Mouse (Mus musculus) cerebellum, adult (tissue): ENCODE measurements around the gene Lrrc4c.

ENCODE experiments used
- ATAC-seq: cut with Nextera tagmentation; 2 replicates; pipeline ENCODE4 v1.9.2; 2017; ENCODE audit warnings: mild to moderate bottlenecking, moderate library complexity, mixed read lengths; ENCODE audit not compliant: insufficient number of reproducible peaks, low FRiP score, low TSS enrichment

The Lrrc4c gene

DNA sequence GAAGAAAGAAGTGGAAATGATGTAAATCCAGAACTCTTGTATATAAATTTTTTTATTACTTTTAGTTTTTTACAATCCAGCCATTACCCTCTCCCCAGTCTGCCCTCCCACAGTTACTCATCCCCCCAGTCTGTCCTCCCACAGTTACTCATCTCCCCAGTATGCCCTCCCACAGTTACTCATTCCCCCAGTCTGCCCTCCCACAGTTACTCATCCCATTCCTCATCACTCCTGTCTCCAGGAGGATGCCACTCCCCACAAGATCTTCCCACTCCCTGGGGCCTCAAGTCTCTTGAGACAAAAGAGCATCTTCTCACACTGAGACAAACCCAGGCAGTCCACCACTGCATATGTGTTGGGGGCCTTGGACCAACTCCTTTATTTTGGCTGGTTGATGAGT lies 1119.8 kb downstream of the Lrrc4c start:
- ATAC-seq, result no peak

DNA sequence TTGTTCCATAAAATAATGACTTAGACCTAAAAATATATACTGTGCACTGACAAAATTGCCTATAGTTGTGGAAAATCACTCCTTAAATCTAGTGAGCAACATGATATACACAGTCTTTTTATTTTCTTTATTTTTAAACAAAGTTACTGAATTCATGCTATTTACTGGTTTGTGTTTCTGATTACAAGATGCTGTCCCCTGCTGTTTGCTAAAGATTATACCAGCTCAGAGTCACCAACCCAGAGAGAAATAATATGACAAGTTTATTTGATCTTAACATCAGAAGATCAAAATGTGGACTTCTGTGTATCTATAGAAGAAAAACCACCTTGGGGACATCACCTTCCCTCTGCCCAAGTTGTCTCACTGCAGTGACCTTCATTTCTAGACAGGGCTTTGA lies 1145.6 kb downstream of the Lrrc4c start:
- ATAC-seq, result no peak

DNA sequence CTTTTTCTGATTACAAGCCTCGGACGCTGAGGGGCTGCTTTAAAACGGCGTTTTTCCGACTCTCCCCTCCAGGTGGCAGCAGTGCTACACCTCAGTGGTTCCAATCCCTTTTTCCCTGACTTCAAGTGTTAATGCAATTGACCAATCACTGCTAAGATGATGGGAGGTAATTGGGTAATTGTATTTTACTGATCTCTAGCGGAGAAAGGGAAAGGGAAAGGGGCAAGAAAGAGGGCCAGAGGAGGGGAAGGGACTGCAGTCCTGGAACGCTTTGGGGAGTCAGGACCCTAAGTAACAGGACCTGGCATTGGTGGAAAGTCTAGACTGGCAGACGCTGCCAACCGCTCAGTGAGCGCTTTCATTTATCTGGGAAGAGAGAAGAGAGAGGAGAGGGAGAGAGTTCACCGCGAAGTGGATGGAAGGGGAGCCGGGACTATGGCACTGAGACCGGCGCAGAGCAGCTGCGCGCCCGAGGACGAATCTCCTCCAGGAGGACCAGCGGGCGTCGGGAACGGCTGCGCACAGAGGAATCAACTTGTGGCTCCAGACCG lies 1148.3 kb downstream of the Lrrc4c start:
- ATAC-seq, result peak; percentile 96

DNA sequence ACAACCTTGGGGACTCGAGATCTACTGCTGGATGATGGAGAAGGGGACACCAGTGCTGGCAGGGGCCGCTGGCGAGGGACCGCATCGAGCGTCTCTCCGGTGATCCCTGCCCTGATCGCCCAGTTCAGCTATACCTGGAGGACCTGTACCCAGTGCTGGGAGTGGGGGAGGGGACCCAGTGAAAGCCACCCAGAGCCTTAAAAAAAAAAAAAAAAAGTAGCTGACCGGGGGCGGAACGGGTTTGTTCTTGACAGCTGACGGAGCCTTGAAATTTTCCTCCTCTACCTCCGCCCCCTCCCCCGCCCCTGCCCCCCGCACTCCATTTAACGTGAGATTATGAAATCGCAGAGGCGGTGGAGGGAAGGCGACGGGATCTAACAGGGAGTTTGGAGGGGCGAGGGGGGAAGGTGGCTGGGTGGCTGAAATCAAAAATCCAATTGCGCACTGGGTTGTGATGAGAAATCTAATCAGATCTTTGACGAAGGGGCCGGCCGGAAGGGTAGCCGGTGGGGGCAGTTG lies 1149.1 kb downstream of the Lrrc4c start:
- ATAC-seq, result peak; percentile 57

DNA sequence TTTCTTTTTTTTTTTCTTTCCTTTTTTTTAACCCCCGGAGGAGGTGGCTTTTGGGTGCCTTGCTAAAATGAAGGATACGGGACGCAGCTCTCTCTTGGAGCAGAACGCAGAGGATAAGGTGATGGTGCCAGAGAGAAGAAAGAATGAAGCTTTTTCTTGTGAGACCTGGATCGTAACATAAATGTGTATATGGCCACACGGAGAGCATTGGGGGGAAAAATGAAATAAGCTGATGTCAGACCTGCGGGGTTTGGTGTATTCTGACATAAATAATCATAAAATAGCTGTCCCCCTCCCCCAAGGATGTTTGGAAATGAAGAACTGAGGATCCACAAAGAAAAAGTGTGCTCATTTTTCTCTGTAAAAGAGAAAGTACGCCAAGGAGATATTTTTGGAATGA lies 1149.7 kb downstream of the Lrrc4c start:
- ATAC-seq, result no peak

DNA sequence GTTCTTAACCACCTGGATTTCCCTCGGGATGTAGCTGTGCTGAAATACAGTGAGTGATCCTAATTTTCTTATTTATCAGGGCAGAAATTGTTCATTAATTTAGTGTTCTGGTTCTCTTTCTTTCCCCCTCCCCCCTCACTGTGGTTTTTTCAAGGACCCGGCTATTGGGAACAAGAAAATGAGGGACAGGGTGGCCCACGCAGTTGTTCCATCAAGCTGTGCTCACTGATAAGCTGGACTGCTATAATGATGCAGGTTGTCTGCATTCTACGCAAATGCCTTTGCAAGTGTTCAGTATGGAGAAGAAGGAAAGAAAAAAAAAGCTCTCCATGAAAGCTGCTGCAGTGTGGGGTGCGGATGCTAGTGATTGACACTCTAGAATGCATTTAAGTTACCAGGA lies 1150.4 kb downstream of the Lrrc4c start:
- no peak for ATAC-seq

DNA sequence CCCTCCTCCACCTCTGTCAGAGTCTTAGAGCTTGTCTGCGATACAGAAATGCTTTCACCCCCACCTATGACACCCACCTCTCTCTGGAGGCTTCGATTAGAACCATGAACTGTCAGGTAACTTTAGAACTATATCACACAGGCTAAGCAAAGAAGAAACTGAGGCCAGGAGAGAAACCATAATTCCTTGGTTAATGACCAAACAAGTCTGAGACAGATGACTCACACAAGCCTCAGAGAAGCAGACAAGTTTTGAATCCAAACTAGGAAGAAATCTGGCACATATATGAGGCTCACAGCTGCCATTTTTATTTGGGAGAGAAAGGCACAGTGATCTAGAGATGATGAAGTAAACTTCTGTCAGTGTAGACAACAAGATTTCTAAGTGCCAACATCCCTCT lies 1151.4 kb downstream of the Lrrc4c start:
- ATAC-seq, result no peak

DNA sequence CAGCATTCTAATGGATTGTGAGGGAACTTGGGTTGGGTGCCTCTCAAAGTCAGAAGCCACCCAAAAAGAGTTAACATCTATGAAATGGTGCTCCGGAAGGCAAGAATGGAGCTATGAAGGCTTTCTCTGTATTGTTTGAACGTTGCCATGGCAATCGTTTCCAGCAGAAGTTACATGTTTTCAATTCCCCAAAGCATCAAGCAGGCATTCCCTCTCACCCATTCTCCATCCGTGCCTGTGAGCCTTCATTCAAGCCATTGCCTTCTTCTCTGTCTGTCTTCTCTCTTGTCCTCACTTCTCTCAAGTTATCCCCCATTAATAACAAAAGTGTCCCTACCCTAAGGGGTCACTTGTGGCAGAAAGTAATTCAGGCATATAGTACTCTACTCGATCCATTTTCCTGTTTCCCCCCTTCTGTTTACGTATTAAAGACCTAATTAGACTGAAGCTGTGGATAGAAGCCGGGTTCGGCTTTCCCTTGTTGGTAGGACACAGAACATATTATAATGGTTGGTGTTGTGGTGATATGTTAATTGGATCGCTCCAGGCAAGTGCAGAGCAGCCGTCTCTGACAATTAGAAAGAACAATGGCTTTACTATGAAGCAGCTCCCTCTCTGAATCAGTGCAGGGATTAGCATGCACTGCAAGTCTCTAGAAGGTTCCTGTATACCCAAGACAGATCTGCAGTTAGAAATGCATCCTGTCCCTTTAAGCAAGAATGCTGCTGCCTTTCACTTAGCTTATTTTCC lies 1160.4 kb downstream of the Lrrc4c start:
- peak; percentile 61; the same call in 1 of the 2 replicates for ATAC-seq

DNA sequence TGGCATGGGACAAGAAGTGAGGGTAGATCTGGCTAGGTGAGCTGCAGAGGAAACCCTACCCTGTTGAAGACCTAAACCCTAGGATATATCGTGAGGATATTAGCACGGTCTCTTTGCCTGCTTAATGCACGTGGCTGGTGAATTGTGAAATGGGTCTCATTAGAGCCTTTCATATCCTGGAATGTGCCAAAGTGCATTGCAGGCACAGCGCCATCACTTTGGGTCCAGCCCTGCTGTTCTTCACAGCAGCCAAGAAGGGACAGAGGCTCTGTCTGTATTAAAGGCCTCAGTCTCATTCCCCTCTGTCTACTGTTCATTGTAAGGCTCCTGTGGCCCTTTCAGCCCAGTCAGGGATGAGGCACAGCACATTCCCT lies 1160.9 kb downstream of the Lrrc4c start:
- ATAC-seq, result peak; percentile 88

DNA sequence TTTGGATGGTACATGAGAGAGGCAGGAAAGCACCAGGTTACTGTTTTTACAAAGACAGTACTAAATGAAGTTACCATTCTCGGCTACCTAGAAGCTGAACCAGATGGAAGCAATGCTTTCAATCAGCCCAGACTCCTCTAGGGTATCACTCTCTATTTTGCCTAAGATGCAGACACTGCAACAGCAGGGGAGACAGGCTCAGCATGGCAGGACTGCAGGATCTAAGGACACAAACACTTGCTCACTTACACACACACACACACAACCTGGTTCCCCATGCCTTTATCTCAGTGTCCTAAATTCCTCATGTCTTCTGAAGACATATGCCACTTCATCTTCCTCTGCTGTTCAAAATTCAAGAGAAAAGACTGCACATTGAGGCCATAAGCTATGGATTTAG lies 1167.0 kb downstream of the Lrrc4c start:
- ATAC-seq, result no peak

DNA sequence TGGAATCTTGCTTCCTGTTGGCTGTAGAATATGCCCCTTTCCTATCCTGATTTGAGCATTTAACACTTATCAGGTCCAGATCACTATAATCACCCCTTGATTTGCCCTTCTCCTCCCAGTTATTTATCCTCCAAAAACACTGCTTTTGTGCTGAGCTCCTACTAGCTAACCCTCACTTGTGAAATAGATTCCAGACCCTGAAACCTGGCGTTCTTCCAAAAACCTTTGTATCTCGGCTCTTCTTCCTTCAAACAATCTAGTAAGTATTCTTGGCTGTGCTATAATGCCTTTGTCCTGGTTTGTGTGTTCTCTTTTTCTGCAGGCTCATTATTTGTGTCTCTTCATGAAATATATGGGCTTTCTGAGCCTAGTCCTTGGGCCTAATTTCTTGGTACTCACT lies 1167.6 kb downstream of the Lrrc4c start:
- ATAC-seq, result no peak

DNA sequence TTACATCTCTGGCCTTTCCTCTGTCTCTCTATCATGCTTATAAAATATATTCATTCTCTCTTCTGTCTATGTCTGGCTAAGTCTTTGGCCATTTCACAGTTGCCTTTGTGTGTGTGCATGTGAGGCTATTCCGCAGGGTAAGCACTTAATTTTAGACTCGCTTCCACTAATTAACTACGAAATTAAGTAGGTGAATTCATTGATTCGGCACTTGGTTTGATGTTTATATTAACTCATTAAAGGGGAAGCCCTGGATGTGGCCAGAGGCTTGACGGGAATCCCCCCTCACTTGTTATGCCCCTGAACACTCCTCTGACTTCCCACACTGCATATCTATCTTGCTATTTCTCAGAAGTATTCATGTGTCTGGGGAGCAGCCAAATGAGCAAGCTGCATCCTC lies 1169.6 kb downstream of the Lrrc4c start:
- no peak for ATAC-seq

DNA sequence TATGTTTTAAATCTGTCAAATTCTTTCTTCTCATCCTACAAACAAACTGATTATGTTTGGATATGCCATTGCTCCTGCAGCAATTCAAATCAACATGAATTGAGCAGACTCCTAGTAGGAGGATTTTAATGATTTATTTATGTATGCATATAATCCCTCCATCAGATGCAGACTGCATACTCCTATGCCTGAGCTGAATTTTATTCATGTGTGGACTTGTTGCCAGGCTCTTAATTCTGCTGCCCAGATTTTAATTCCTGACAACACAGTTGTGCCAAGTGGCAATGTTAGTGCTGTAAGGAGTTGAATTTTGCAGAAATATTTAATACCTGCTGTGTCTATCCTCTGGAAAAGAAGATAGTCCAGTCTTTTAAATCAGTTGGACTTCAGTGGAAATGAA lies 1179.1 kb downstream of the Lrrc4c start:
- ATAC-seq, result no peak

DNA sequence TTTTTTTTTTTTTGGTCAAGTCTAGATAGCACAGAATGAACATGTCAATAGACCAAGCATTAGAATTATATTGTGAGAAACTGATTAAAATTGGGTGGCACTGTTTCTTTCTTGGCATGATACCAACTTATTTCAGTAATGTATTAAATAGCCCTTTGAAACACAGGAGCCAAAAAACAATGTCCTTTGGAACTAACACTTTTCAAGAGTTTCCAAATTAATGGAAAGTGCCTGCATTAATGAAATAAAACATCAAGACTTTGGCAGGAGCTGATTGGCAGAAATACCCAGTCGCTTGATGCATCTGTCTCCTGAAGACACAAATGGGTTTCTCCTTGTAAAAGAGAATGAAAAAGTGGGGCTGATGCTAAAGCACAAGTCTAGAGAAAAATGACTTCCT lies 1184.5 kb downstream of the Lrrc4c start:
- no peak for ATAC-seq

DNA sequence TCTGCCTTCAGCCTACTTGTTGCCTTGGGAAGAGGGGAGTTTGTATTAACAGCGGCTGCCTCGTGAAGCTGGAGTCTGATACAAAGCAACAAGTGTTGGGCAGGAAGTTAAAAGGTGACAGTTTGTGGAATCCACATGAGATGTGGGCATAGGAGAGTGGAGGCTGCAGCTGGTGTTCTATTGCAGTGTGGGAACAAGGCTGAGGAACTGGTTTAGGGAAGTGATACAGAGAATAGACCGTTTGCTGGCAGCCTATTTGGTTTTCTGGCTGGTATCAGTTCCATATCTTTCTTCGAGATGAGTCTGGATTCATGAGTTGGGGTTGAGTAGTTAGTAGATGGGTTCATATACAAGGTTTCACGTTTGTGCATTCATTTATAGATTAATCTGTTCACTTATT lies 1186.9 kb downstream of the Lrrc4c start:
- no peak for ATAC-seq

DNA sequence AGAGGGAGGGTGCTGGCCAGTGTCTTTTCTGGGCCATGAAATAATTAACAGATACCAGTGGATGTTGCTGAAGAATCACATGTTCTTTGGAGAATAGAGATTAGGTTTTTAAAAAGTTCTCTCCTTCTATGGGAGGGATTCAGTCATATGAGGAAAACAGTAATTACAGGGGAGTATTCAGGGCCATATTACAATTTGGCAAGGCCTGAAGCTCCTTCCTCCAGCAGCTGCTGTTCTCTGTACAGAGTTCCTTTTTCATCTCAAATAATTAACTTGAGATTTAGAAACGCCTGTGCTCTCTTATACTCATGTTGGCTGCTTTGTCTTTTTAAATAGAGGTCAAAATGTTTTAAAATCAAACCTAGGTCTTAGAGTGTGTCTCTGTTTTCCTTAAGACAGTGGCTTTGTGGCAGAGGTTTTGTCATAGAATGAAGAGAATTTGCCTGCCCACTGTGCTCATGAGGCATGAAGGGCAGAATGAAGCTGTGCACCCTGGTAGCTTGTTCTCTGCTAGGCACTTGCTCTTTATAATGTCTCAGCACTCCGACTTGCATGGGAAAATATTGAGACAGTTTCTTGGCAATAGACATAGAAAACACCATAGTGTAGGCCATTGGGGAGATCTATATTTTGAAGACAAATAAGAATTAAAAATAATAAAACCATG lies 1206.4 kb downstream of the Lrrc4c start:
- no peak for ATAC-seq

DNA sequence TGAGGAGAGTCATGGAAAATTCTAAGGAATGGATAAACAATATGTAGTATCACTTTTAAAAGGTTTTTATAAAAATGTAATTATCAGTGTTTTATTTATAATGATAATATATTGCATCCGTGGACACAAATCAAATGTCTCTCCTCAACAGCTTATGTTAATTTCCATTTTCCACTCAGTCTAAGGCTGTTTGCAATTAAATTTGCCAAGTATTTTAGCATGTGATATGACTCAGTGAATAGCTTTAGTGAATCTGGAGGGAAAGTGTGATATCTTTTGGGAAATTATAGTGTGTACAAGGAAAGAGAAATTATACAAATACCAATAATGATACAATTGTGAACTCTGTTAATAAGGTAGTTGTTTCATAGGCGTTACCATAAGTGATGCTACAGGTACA lies 1207.1 kb downstream of the Lrrc4c start:
- ATAC-seq, result no peak

DNA sequence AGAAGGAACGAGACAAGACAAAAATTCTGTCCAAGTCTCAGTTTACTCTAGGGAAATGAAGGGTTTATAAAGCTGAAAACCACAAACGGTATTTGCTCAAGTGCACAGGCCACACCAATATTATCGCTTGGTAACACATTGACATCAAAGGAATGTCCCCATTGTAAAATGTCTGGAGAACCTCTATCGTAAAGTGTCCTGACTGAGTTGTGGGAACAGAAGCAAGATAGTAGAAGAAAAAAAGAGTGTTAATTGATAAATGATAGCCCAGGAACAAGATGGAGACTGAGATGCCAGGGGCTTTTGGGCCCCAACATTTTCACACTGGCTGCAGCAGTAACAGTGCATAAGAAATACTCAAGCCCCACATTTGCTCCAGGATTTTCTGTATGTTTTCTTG lies 1212.7 kb downstream of the Lrrc4c start:
- ATAC-seq, result no peak

DNA sequence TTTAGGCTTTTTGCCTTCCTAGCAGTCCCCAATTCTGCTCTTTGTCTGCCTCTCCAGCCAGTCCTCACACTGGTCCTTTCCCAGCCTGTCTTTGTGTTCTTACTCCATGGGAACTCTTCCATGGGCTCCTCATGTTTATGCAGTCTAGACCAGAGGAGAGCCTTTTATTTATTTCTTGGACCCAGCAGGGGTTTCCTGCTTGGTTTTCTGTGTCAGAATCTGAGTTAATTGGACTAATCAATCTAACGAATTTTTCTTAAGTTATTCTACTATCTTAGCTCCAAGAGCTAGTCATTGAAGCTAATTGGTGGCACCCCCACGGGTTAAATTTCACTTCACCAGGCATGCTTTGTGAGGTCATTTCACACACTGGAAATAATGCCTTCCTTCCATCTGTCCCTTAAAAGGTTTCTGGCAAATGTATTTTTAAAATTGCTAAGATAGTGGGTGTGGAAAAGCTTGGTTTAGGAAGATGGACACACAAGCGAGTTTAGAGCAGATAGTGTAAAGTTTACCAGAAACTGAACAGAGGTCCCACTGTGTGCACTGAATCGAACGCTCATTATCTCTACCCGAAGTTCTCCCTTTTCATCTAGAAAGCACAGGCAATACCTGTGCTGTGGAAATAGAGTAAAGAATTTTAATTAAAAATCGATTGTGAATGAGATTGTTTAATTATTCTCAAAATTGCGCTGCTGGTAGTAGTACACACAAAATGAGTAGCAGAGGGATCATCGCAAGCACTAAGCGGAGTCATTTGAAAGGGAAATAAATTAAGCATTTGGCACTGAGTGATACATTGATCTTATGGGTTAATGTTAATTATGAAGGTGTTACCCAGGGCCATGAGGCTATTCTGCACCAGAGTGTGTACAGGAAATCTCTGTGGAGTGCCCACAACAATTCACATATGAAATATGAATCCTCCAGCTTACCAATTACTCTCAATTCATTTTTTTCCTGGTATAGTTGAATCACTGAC lies 1226.0 kb downstream of the Lrrc4c start:
- no peak for ATAC-seq

DNA sequence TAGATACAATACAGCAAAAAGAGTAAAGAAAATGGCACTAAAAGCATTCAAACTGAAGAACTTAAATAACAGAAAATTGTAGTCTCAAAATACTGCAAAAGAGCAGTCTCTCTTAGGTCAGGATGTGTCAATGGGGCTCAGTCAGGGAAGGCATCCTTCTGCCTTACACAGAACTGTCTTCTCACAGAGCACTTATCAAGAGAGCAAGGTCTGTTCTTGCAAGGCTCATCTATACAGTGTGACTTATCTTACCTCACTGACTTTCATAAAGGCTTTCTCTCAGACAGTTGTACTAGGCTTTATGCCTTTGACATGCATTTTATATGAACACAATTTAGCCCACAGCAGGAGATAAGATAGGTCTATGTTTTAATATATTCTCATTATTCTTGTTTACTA lies 1226.7 kb downstream of the Lrrc4c start:
- ATAC-seq, result no peak

DNA sequence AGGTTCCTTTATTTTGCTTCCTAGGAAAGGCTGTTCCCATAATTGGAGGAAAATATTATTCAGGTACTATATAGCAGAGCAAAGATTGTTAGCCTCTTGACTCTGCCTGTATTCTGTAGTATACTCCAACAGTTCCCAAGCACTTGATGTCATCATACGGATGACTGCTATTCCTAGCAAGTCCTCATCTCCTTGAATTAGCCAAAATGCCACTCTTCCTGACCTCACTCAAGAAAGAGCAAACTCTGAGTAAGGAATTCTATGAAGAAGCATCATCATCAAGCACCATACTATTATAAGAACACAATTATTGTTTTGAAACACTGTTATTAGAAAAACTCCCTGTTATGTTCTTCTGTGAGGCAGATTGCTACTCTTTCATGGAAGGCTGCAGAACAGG lies 1228.0 kb downstream of the Lrrc4c start:
- no peak for ATAC-seq
